Mouse (Mus musculus) embryonic fibroblast, embryonic 13.5 days (primary cell): Measurements from ENCODE around the gene Rassf3. TPM values are rescaled to one million over a fixed set of nuclear protein-coding genes. Genes with fewer than 3 reads are reported as not detected.

Experiments
- H3K27ac ChIP-seq: 2 replicates; pipeline ENCODE4 v1.5.1; 2012; ENCODE audit warnings: low read length, control low read depth, inconsistent platforms; ENCODE audit not compliant: insufficient read depth
- H3K4me1 ChIP-seq: 2 replicates; pipeline ENCODE4 v1.6.1; 2011; ENCODE audit warnings: low read length; ENCODE audit not compliant: control insufficient read depth, insufficient read depth
- H3K4me3 ChIP-seq: 2 replicates; pipeline ENCODE4 v1.5.1; 2011; ENCODE audit warnings: mild to moderate bottlenecking, control low read depth, low read length; ENCODE audit not compliant: insufficient read depth
- CTCF ChIP-seq: IDR thresholded peaks from 2 replicates; pipeline ENCODE4 v1.5.1; 2011; ENCODE audit warnings: mild to moderate bottlenecking, control low read depth, low read length, moderate library complexity, borderline replicate concordance; ENCODE audit not compliant: insufficient read depth
- POLR2A ChIP-seq: IDR thresholded peaks from 2 replicates; pipeline ENCODE4 v1.6.1; 2011; ENCODE audit warnings: low read depth, mild to moderate bottlenecking, control low read depth, low read length, moderate library complexity
- polyA plus RNA-seq: library from polyadenylated mRNA; stranded (reverse); fragments of >200 nt; gene quantifications from 2 replicates; pipeline ENCODE4 v1.2.4, GENCODE M21; 2011; ENCODE audit warnings: low read depth; ENCODE audit not compliant: missing spikeins, insufficient read length

Gene Rassf3
- polyA plus RNA-seq, 1 experiment: 18.0 TPM

DNA sequence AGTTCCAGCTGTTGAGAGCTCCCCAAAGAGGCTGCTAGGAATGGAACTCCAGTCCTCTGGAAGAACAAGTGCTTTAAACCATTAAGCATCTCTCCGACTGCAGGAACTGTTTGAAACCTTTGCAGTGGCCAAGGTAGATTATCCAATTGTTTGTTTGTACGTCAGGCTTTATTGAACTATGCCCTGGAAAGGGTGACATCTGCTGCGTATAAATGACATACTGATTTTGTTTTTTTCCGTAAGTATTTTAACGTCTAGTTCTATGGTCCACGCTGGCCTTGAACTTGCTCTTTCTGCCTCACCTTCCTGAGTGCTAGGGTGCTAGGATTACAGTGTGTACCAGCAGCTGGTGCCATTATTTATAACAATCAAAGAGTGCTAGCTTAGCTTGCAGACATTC is 13.8 kb upstream of the Rassf3 start:
- TF ChIP-seq POLR2A: no peak
- TF ChIP-seq CTCF: no peak
- no peaks in the 10 kb centered on the region for H3K4me1 ChIP-seq
- H3K27ac ChIP-seq: no peak overlapping the region

DNA sequence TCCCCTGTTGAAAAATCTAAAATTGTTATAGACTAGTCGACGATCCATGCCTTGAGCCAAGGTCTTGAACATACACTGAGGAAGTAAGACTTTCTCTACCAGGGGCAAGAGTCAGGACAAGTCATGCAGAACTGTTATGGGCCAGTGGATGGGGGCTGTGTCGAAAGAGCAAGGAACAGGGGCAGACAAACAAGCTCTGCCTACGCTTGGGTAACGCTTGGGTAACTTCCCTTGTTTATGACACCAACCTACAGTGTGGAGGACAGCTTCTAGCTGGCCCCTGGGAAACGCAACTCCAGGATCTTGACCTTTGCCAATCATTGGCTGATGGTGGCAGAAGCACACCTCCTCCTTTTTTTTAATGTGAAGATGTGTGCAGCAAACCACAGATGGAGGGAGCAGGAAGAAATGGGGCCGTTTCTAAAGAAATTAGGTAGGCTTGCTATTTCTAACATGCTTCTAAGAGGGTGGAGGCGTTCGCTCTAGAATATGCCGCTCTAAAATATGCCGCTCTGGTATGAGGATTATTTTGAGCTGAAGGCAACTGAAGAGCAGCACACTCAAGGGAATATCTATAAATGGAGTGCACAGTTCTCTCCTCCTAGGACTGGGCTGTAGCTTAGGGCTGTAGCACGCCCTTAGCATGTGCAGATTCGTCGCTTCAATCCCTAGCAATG is 12.6 kb upstream of the Rassf3 start:
- no peak for TF ChIP-seq CTCF
- TF ChIP-seq POLR2A: no peak
- Histone ChIP-seq H3K4me1 (no peaks in the 10 kb centered on the region), H3K27ac (no peak overlapping the region), H3K4me3 (no peak overlapping the region)

More for the DNA sequence above, 13.8 kb upstream of the Rassf3 start:
- no peak overlapping the region for H3K4me3 ChIP-seq

DNA sequence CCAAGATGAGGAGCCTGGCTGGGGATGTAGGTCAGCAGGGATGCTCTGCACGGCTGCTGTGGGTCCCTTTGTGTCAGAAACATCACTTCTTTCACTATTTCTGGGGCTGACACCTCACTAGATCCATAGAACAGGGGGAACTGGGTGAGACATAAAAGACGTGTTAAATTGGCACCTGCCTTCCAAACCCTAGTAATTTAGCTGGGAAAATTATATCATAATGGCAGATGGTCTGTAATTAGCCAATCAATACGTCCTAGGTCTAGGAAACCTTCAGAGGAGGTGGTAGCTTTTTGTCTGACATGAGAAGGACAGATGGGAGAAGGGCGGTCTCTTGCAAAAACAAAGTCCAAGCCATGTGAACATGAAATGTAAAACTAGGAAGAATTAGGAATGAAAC is 11.6 kb upstream of the Rassf3 start:
- TF ChIP-seq CTCF (no peak), POLR2A (no peak)
- Histone ChIP-seq H3K4me1 (no peaks in the 10 kb centered on the region), H3K27ac (no peak overlapping the region), H3K4me3 (no peak overlapping the region)

DNA sequence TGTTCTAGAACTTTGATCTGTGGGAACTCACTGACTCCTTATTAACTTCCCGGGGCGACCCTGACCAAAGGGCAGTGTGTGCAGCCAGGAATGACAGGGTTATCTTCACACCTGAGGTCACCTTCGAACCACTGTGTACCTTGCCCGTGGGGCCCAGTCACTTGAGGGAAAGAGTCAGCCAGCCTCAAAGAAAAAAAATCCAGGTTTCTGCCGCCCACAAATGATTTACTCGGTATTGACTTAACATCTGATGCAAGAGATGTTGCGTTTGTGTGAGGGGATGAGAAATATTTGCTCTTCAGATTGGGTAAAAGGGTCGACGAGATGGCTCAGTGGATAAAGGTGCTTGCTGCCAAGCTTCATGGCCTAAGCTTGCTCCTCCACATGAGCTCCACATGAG is 10.2 kb upstream of the Rassf3 start:
- Histone ChIP-seq H3K27ac (no peak overlapping the region), H3K4me3 (no peak overlapping the region), H3K4me1 (no peaks in the 10 kb centered on the region)
- TF ChIP-seq CTCF (no peak), POLR2A (no peak)

DNA sequence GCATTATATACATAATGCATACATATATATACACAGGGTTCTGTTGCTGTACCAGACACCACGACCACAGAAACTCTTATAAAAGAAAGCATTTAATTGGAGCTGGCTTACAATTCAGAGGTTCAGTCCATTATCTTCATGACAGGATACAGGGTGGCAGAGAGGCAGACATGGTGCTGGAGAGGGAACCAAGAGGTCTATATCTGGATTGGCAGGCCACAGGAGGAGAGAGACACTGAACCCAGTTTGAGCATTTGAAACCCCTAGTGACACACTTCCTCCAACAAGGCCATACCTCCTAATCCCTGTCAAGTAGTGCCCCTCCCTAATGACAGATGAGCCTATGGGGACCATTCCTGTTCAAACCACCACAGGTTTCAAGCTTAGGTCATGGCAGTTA is 7.2 kb upstream of the Rassf3 start:
- TF ChIP-seq POLR2A (no peak), CTCF (no peak)
- no peak overlapping the region for H3K27ac ChIP-seq
- no peak overlapping the region for H3K4me3 ChIP-seq
- no peaks in the 10 kb centered on the region for H3K4me1 ChIP-seq

DNA sequence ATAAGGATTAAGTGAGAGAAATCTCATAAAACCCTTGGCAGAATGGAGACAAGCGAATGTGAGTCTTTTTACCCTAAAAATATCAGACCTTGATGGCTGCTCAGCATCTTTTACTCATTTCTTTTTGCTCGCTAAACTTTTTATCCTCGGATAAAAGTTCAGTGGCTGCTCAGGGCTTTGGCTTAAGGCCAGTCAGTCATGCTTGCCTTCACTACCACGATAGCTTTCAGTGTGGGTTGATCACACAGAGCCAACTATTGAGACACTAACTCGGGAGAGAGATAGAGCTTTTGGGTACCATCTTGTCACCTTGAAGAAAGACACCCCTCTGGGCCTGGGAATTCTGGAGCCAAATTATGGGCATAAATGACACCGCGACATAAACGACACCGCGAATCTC is 5.0 kb upstream of the Rassf3 start:
- Histone ChIP-seq H3K4me3 (no peak overlapping the region), H3K27ac (no peak overlapping the region), H3K4me1 (no peaks in the 10 kb centered on the region)
- no peak for TF ChIP-seq CTCF

DNA sequence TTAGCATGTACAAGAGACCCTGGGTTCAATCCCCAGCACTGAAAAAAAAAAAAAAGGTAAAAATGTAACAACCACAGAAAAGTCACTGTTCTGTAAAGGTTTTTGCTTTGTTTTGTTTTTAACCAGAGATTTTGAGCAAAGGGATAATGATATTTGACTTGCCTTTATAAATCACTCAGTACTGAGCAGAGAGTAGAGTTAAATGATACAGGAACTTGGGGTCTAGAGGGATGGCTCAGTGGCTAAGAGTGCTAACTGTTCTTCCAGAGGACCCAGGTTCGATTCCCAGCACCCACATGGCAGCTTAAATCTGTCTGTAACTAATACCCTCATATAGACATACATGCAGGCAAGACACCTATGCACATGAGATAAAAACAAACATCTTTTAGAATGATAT is 3.8 kb upstream of the Rassf3 start:
- no peak overlapping the region for H3K4me3 ChIP-seq
- TF ChIP-seq CTCF (no peak), POLR2A (no peak)

DNA sequence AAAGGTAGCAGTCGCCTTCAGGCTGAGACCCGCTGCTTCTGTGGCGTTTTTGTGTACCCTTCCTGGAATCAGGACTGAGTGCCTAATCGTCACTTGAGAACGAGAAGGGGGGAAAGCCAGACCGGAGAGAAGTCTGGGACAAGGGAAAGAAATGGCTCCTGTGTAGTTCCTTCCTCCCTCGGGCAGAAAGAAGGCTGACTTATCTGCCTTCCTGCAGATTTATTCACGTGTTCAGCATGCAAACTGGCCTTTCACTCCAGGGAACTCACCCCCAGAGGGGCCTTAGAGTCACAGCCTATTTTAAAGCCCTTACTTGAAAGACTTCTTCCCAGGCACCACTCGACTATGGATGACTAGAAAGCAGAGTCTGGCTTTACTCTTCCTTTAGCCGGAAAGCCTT is 1.3 kb upstream of the Rassf3 start:
- TF ChIP-seq CTCF (no peak), POLR2A (no peak)
- 0 out of 2 replicates have a peak, but pooled peaks cover 2% of the 10 kb centered on the region for H3K4me1 ChIP-seq
- no peak overlapping the region for H3K4me3 ChIP-seq
- no peak overlapping the region for H3K27ac ChIP-seq

More for the DNA sequence above, 3.8 kb upstream of the Rassf3 start:
- H3K27ac ChIP-seq: no peak overlapping the region
- no peaks in the 10 kb centered on the region for H3K4me1 ChIP-seq

DNA sequence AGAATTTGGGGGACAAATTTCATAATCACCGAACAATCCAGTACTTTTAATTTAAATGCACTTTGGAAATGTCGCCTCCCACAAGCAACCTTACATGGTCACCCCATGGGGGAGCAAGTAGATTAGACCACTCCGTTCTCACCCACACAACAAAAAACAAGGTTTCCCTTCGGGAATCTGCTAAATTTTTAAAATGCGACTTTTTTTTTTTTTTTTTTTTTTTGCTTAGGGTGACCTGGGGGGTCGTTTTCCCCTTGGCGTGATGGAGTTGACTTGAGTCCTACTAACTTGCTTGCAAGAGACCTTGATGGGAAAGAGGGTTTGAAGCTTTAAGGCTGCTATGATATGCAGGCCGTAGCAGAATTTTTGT is 806 bp upstream of the Rassf3 start:
- peak overlapping the region; percentile 40 for H3K4me3 ChIP-seq
- H3K27ac ChIP-seq: no peak overlapping the region
- no peak; the same call in 1 of the 2 replicates for TF ChIP-seq POLR2A
- TF ChIP-seq CTCF: no peak
- H3K4me1 ChIP-seq: 0 out of 2 replicates have a peak, but pooled peaks cover 2% of the 10 kb centered on the region

DNA sequence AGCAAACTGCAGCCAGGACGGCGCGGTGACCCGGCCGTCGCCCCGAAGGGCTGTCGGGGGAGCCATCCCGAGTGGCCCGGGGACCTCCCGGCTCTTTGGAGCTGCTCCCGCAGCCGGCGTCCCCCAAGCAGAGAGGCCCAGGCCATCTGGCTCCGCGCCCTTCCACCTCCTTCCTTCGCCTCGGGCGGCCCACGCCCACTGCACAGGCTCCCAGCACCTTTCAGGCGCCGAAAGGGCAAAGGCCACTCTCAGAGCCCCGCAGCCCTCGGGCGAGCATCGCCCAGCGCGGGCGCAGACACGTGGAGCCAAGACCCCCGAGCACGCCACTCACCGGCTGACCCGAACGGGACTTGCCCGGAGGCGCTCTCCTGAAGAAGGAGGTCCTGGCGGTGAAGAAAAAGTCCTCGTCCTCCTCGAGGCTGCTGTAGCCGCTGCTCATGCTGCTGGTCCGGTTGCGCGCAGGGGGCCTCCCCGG is 438 bp downstream of the Rassf3 start:
- TF ChIP-seq CTCF (no peak), POLR2A (no peak; the same call in 1 of the 2 replicates)
- 0 out of 2 replicates have a peak, but pooled peaks cover 2% of the 10 kb centered on the region for H3K4me1 ChIP-seq
- peak overlapping the region; percentile 54; the same call in 1 of the 2 replicates for H3K27ac ChIP-seq
- H3K4me3 ChIP-seq: peak overlapping the region; percentile 81
